Mouse (Mus musculus): ENCODE measurements at regions not wholly inside any gene's neighbourhood (a gene's known extent, or its start where the extent isn't known, plus 50 kb on each side); places are given as distances from the start of the nearest gene placed in this dataset.

- peak; percentile 29 to 34 for DNase-seq (ENCODE audit: low spot score in 2 of 2)
These were observed 173.4 kb downstream of the Gm4340 start for GRCm38 (mm10) chr10:104367219-104367618.

- DNase-seq (ENCODE audit: low spot score in 2 of 2), result no peak
These were observed 180.7 kb downstream of the Gm4340 start for GRCm38 (mm10) chr10:104374567-104374966.

GRCm38 (mm10) chr10:104388254-104388653 lies 194.4 kb downstream of the Gm4340 start:
- DNase-seq (ENCODE audit: low spot score in 2 of 2), result no peak

GRCm38 (mm10) chr10:104395711-104396110 lies 201.9 kb downstream of the Gm4340 start:
- no peak for DNase-seq (ENCODE audit: low spot score in 2 of 2)

- no peak for DNase-seq (ENCODE audit: low spot score in 2 of 2)
These were observed 214.9 kb downstream of the Gm4340 start for GRCm38 (mm10) chr10:104408751-104409150.

GRCm38 (mm10) chr10:104422541-104422940 lies 228.7 kb downstream of the Gm4340 start:
- DNase-seq (ENCODE audit: low spot score in 2 of 2), result no peak

GRCm38 (mm10) chr10:104423161-104423560 lies 229.3 kb downstream of the Gm4340 start:
- no peak for DNase-seq (ENCODE audit: low spot score in 2 of 2)

- no peak for DNase-seq (ENCODE audit: low spot score in 2 of 2)
These were observed 229.9 kb downstream of the Gm4340 start for GRCm38 (mm10) chr10:104423761-104424160.

- DNase-seq (ENCODE audit: low spot score in 2 of 2), result peak in 1 of 2 experiments; percentile 34
These were observed 251.1 kb downstream of the Gm4340 start for GRCm38 (mm10) chr10:104444926-104445325.

- no peak for DNase-seq (ENCODE audit: low spot score in 2 of 2)
These were observed 261.9 kb downstream of the Gm4340 start for GRCm38 (mm10) chr10:104455549-104456351.

GRCm38 (mm10) chr10:104456352-104456725 lies 262.5 kb downstream of the Gm4340 start:
- no peak for DNase-seq (ENCODE audit: low spot score in 2 of 2)

GRCm38 (mm10) chr10:104486226-104486944 lies 292.5 kb downstream of the Gm4340 start:
- no peak for DNase-seq (ENCODE audit: low spot score in 2 of 2)

GRCm38 (mm10) chr10:104489301-104489700 lies 295.5 kb downstream of the Gm4340 start:
- no peak for DNase-seq (ENCODE audit: low spot score in 2 of 2)

- no peak for DNase-seq (ENCODE audit: low spot score in 2 of 2)
These were observed 297.2 kb downstream of the Gm4340 start for GRCm38 (mm10) chr10:104490943-104491631.

All from right cerebral cortex, postnatal 10 days (tissue).